Mouse (Mus musculus): ENCODE results near the gene Ppp2ca. TPM values are rescaled to one million over a fixed set of nuclear protein-coding genes. Genes with fewer than 3 reads are reported as not detected.

Ppp2ca gene
- polyA plus RNA-seq, 1 experiment from 2014 or later, result 75.1 TPM

GRCm38 (mm10) chr11:52073528-52074170 lies 24.8 kb upstream of the Ppp2ca start:
- Histone ChIP-seq H3K9me3 (ENCODE audit: low read length) (no peaks in the 10 kb centered on the region), H3K4me1 (ENCODE audit: insufficient read depth, low read length) (peaks cover 9% of the 10 kb centered on the region; the same call in 1 of the 2 replicates), H3K27me3 (ENCODE audit: insufficient read depth, low read length) (no peaks in the 10 kb centered on the region), H3K27ac (ENCODE audit: low read length) (no peak overlapping the region), H3K36me3 (ENCODE audit: insufficient read depth, low read length) (no peaks in the 10 kb centered on the region), H3K4me3 (ENCODE audit: low read length) (no peak overlapping the region), H3K9ac (replicated peaks; ENCODE audit: low read length) (no peak overlapping the region), H3K4me2 (replicated peaks; ENCODE audit: low read depth, low read length) (no peak overlapping the region)
- ATAC-seq (ENCODE audit: low FRiP score, low TSS enrichment), result no peak
- WGBS, result 72% methylated on average over 8 of the region's 8 CpGs

GRCm38 (mm10) chr11:52074626-52075470 lies 23.6 kb upstream of the Ppp2ca start:
- no peaks in the 10 kb centered on the region for H3K27me3 ChIP-seq (ENCODE audit: insufficient read depth, low read length)
- no peak overlapping the region for H3K4me3 ChIP-seq (ENCODE audit: low read length)
- H3K4me1 ChIP-seq (ENCODE audit: insufficient read depth, low read length), result peaks cover 10% of the 10 kb centered on the region; the same call in 1 of the 2 replicates
- WGBS, result 71% methylated on average over 14 of the region's 14 CpGs
- H3K4me2 ChIP-seq (replicated peaks; ENCODE audit: low read depth, low read length), result no peak overlapping the region
- ATAC-seq (ENCODE audit: low FRiP score, low TSS enrichment), result no peak
- no peaks in the 10 kb centered on the region for H3K36me3 ChIP-seq (ENCODE audit: insufficient read depth, low read length)
- no peaks in the 10 kb centered on the region for H3K9me3 ChIP-seq (ENCODE audit: low read length)
- no peak overlapping the region for H3K27ac ChIP-seq (ENCODE audit: low read length)
- no peak overlapping the region for H3K9ac ChIP-seq (replicated peaks; ENCODE audit: low read length)

DNA sequence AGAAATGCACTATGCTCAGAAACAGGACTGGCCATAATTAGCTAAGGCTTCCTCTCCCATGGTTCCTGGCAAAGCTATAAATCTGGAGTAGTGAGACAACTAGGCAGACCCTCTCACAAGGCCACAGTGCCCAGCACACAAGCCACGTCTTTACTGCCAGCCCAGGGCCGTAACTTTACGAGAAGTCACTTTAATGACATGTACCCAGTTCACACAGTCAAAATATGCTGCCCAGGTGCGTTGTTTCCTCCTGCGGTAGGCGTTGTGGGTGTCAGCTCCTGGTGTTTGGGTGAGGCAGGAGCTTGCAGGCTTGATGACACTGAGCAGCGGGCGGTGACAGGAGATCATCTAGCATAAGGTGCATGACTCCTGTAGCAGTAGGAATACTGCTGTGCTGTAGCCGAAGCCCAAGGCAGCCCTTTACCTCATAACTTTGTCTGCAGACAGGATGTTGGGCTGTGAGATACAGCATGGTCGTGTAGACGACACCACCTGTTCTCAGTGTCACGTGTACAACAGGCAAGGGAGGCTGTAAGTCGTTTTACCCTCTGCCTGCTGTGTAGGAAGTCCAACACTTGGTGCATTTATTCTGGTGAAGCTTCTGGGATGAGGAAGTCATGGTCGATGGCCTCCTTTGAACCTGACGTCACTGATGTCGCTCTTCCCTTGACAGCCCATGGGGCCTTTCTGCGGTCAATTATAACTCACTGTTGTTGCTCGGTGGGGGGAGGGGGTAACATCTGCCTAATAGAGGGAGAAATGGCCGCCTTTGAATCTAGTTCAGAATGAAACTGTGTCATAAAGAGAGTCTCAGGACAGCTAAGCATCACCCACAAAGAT lies 22.5 kb upstream of the Ppp2ca start:
- ATAC-seq (ENCODE audit: low FRiP score, low TSS enrichment), result no peak
- Histone ChIP-seq H3K9me3 (ENCODE audit: low read length) (no peaks in the 10 kb centered on the region), H3K4me1 (ENCODE audit: insufficient read depth, low read length) (peaks cover 16% of the 10 kb centered on the region; the same call in 1 of the 2 replicates), H3K4me2 (replicated peaks; ENCODE audit: low read depth, low read length) (no peak overlapping the region), H3K4me3 (ENCODE audit: low read length) (no peak overlapping the region), H3K27ac (ENCODE audit: low read length) (no peak overlapping the region), H3K9ac (replicated peaks; ENCODE audit: low read length) (no peak overlapping the region), H3K36me3 (ENCODE audit: insufficient read depth, low read length) (no peaks in the 10 kb centered on the region), H3K27me3 (ENCODE audit: insufficient read depth, low read length) (no peaks in the 10 kb centered on the region)
- 44% methylated on average over 19 of the region's 19 CpGs for WGBS

- H3K36me3 ChIP-seq (ENCODE audit: insufficient read depth, low read length), result no peaks in the 10 kb centered on the region
- no peaks in the 10 kb centered on the region for H3K9me3 ChIP-seq (ENCODE audit: low read length)
- peaks cover 16% of the 10 kb centered on the region; the same call in 1 of the 2 replicates for H3K4me1 ChIP-seq (ENCODE audit: insufficient read depth, low read length)
- no peak overlapping the region for H3K4me2 ChIP-seq (replicated peaks; ENCODE audit: low read depth, low read length)
- no peak overlapping the region for H3K9ac ChIP-seq (replicated peaks; ENCODE audit: low read length)
- ATAC-seq (ENCODE audit: low FRiP score, low TSS enrichment), result no peak
- H3K27me3 ChIP-seq (ENCODE audit: insufficient read depth, low read length), result no peaks in the 10 kb centered on the region
- 81% methylated on average over 6 of the region's 6 CpGs for WGBS
- no peak overlapping the region for H3K27ac ChIP-seq (ENCODE audit: low read length)
- H3K4me3 ChIP-seq (ENCODE audit: low read length), result no peak overlapping the region
Measured at GRCm38 (mm10) chr11:52076742-52077352, 21.6 kb upstream of the Ppp2ca start.

- WGBS, result 82% methylated on average over 4 of the region's 4 CpGs
- no peak overlapping the region for H3K4me3 ChIP-seq (ENCODE audit: low read length)
- peaks cover 16% of the 10 kb centered on the region; the same call in 1 of the 2 replicates for H3K4me1 ChIP-seq (ENCODE audit: insufficient read depth, low read length)
- H3K27ac ChIP-seq (ENCODE audit: low read length), result no peak overlapping the region
- no peaks in the 10 kb centered on the region for H3K27me3 ChIP-seq (ENCODE audit: insufficient read depth, low read length)
- no peak for ATAC-seq (ENCODE audit: low FRiP score, low TSS enrichment)
- no peaks in the 10 kb centered on the region for H3K9me3 ChIP-seq (ENCODE audit: low read length)
- no peak overlapping the region for H3K9ac ChIP-seq (replicated peaks; ENCODE audit: low read length)
- H3K4me2 ChIP-seq (replicated peaks; ENCODE audit: low read depth, low read length), result no peak overlapping the region
- no peaks in the 10 kb centered on the region for H3K36me3 ChIP-seq (ENCODE audit: insufficient read depth, low read length)
Measured at GRCm38 (mm10) chr11:52077939-52078338, 20.5 kb upstream of the Ppp2ca start.

- Histone ChIP-seq H3K4me3 (ENCODE audit: low read length) (no peak overlapping the region), H3K4me1 (ENCODE audit: insufficient read depth, low read length) (peaks cover 16% of the 10 kb centered on the region; the same call in 1 of the 2 replicates), H3K9ac (replicated peaks; ENCODE audit: low read length) (no peak overlapping the region), H3K27me3 (ENCODE audit: insufficient read depth, low read length) (no peaks in the 10 kb centered on the region), H3K4me2 (replicated peaks; ENCODE audit: low read depth, low read length) (no peak overlapping the region), H3K9me3 (ENCODE audit: low read length) (no peaks in the 10 kb centered on the region), H3K27ac (ENCODE audit: low read length) (peak overlapping the region; percentile 39; the same call in 1 of the 2 replicates), H3K36me3 (ENCODE audit: insufficient read depth, low read length) (no peaks in the 10 kb centered on the region)
- ATAC-seq (ENCODE audit: low FRiP score, low TSS enrichment), result peak; percentile 86
- 16% methylated on average over 5 of the region's 5 CpGs for WGBS
Measured at GRCm38 (mm10) chr11:52079978-52080377, 18.5 kb upstream of the Ppp2ca start.

DNA sequence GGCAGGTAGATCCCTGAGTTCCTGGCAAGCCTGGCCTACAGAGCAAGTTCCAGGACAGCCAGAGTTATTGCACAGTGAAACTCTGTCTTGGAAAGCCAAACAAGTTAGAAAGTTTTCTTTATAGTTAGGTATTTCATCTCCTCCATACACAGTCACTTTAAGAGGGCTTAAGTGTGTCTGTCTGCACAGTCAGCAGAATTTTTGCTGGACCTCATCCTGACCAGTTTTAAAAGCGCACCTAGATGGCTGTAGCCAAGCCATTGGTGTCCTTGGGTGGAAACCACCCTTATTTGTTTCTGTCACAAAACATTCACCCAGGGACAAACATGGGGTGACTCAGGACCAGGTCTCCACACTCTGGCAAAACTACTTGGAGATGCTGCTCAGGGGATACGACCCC lies 17.8 kb upstream of the Ppp2ca start:
- WGBS, result 93% methylated on average over 2 of the region's 2 CpGs
- no peak for ATAC-seq (ENCODE audit: low FRiP score, low TSS enrichment)

DNA sequence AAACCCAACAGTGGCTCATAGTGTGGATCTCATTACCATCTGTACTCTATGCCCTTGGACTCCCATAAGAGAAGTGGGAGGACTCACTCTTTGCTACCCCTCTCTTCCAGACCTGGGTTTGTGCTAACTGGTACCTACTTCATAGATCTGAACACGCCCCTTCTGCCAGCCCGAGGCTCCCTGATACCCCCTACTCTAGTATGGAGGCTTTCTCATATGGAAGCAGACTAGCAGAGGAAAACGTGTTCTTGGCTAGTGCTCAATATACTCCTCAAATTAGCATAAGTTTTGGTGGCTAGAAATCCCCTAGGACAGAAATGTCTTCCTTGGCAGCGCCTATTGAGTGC lies 12.7 kb upstream of the Ppp2ca start:
- no peak overlapping the region for H3K9ac ChIP-seq (replicated peaks; ENCODE audit: low read length)
- no peaks in the 10 kb centered on the region for H3K36me3 ChIP-seq (ENCODE audit: insufficient read depth, low read length)
- no peak overlapping the region for H3K27ac ChIP-seq (ENCODE audit: low read length)
- no peaks in the 10 kb centered on the region for H3K27me3 ChIP-seq (ENCODE audit: insufficient read depth, low read length)
- no peak for ATAC-seq (ENCODE audit: low FRiP score, low TSS enrichment)
- no peak overlapping the region for H3K4me2 ChIP-seq (replicated peaks; ENCODE audit: low read depth, low read length)
- H3K4me3 ChIP-seq (ENCODE audit: low read length), result no peak overlapping the region
- H3K9me3 ChIP-seq (ENCODE audit: low read length), result no peaks in the 10 kb centered on the region
- peaks cover 10% of the 10 kb centered on the region for H3K4me1 ChIP-seq (ENCODE audit: insufficient read depth, low read length)
- 72% methylated on average over 4 of the region's 4 CpGs for WGBS

More for the DNA sequence above, 17.8 kb upstream of the Ppp2ca start:
- Histone ChIP-seq H3K9ac (replicated peaks; ENCODE audit: low read length) (no peak overlapping the region), H3K4me1 (ENCODE audit: insufficient read depth, low read length) (peaks cover 15% of the 10 kb centered on the region; the same call in 1 of the 2 replicates), H3K36me3 (ENCODE audit: insufficient read depth, low read length) (no peaks in the 10 kb centered on the region), H3K27ac (ENCODE audit: low read length) (peak overlapping the region; percentile 39; the same call in 1 of the 2 replicates), H3K4me3 (ENCODE audit: low read length) (no peak overlapping the region), H3K9me3 (ENCODE audit: low read length) (no peaks in the 10 kb centered on the region), H3K27me3 (ENCODE audit: insufficient read depth, low read length) (no peaks in the 10 kb centered on the region), H3K4me2 (replicated peaks; ENCODE audit: low read depth, low read length) (no peak overlapping the region)

DNA sequence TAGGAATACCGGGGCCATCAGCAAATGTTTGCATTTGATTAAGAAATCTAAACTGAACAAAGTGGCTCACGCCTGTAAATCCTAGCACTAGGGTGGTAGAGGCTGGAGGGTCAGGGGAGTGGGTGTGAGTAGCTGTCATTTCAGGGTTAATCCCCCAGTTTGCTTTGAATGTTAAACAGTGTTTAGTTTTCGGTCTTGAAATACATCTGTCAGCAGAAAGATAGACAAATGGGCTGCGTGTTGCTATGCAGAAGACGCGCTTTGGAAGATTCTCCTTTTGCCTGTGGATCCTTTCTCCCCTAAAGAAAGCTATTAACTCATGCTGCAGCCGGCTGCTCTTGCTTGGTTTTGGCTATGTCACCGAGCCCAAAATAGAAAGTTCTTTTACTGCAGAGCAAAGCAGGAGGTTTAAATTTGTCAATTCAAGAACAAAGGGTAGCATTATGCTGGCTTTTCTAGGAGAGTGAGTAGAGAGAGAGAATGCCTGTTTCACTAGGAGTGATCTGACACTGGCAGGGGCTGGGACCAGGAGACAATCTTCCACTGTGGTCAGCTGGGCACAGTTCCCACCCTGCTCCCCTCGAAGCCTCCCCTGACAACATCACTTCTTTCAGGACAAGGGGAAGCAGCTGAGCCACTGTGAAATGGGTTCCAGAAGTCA lies 12.1 kb upstream of the Ppp2ca start:
- WGBS, result 57% methylated on average over 9 of the region's 9 CpGs
- Histone ChIP-seq H3K4me2 (replicated peaks; ENCODE audit: low read depth, low read length) (no peak overlapping the region), H3K4me3 (ENCODE audit: low read length) (no peak overlapping the region), H3K9ac (replicated peaks; ENCODE audit: low read length) (no peak overlapping the region; the same call in 1 of the 2 replicates), H3K9me3 (ENCODE audit: low read length) (no peaks in the 10 kb centered on the region), H3K27ac (ENCODE audit: low read length) (no peak overlapping the region), H3K4me1 (ENCODE audit: insufficient read depth, low read length) (peaks cover 10% of the 10 kb centered on the region), H3K36me3 (ENCODE audit: insufficient read depth, low read length) (no peaks in the 10 kb centered on the region), H3K27me3 (ENCODE audit: insufficient read depth, low read length) (no peaks in the 10 kb centered on the region)
- no peak for ATAC-seq (ENCODE audit: low FRiP score, low TSS enrichment)
